Mouse (Mus musculus): ENCODE results near the gene Dusp7.

- TF ChIP-seq CTCF (IDR thresholded peaks at IDR 0.05; ENCODE audit: control insufficient read depth, insufficient read depth, insufficient read length) = no peak
- no peak for TF ChIP-seq MAX (IDR thresholded peaks at IDR 0.05)
- no peak for TF ChIP-seq USF1 (IDR thresholded peaks at IDR 0.05; ENCODE audit: low read depth)
- TF ChIP-seq MYOD1 (IDR thresholded peaks at IDR 0.05; ENCODE audit: control insufficient read depth, insufficient read length, low read depth) = no peak
- no peak for TF ChIP-seq FOSL1 (IDR thresholded peaks at IDR 0.05; ENCODE audit: insufficient read depth, low read length, poor library complexity, severe bottlenecking)
- TF ChIP-seq CEBPB (IDR thresholded peaks at IDR 0.05; ENCODE audit: low read depth) = no peak
These were observed 2.2 kb upstream of the Dusp7 start for GRCm38 (mm10) chr9:106366188-106366587.
